ENCODE assay signal across 16 mouse cellular contexts in the genomic region with DNA sequence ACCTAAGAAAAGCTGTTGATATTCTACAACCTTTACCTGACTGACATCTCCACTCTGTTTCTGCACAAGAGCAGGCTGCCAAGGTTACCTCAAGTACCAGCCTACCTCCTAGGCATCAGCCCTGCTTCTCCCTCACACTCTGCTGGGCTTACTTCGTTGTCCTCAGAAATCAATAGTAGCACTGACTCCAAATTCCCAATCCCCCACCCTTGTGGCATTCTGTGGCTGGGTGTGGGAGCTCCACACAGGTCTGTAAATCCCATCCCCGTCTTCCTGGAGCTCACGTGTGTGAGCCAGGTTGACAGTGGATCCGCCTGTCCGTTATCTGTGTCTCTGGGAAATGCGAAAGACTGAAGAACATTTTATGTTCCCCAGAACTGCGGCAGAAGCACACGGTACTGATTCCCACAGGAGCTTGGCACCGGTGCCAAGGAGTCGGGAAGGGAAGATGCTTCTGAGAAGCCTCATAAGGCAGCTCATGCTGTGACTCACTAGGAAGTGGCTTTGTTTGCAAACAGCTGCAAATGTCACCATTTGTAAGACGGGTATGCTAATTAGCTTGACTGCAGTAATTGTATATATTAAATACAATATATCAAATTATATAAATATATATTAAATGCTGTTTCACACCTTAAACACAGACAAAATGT. TPM values are rescaled to one million over a fixed set of nuclear protein-coding genes. Genes with fewer than 3 reads are reported as not detected.
DNase-seq lines count a peak whose midpoint lies in the region; ATAC-seq lines count a peak whose summit lies in the region.
"Had no signal": no experiment of that assay in that cellular context is flagged by ENCODE, and none has a peak within 500 bp of the region (broad histone marks: within the 10 kb centered on the region; RNA-seq: fewer than 3 reads in every experiment).

No protein-coding gene starts in this region.

- no peak overlapping the region for H3K4me2 ChIP-seq in forebrain, embryonic 15.5 days (replicated peaks)
- H3K4me2 ChIP-seq in midbrain, embryonic 13.5 days (replicated peaks), result no peak overlapping the region
- no peak overlapping the region for H3K4me2 ChIP-seq in midbrain, embryonic 11.5 days
- no peak overlapping the region for H3K4me2 ChIP-seq in heart, embryonic 12.5 days
- H3K4me2 ChIP-seq: heart, embryonic 15.5 days; liver, embryonic 15.5 days had no signal

- 31% methylated on average over 11 of the region's 11 CpGs for WGBS in forebrain, embryonic 15.5 days
- 56% methylated on average over 11 of the region's 11 CpGs for WGBS in forebrain, embryonic 10.5 days
- WGBS in midbrain, embryonic 13.5 days, result 49% methylated on average over 11 of the region's 11 CpGs
- WGBS in midbrain, embryonic 11.5 days, result 59% methylated on average over 11 of the region's 11 CpGs
- 55% methylated on average over 11 of the region's 11 CpGs for WGBS in heart, embryonic 12.5 days

- no peak for DNase-seq in forebrain, embryonic 10.5 days (ENCODE audit: extremely low spot score, low spot score)
- no peak for DNase-seq in midbrain, embryonic 11.5 days (ENCODE audit: low spot score, missing footprints)
- peak; percentile 62 for DNase-seq in layer of hippocampus, adult 9-11 months
- peak; percentile 45 to 65 for DNase-seq in right cerebral cortex, postnatal 36 days (ENCODE audit: low spot score in 2 of 2)
- DNase-seq in ovary, postnatal 36 days (ENCODE audit: low spot score), result no peak
- DNase-seq: adrenal gland, postnatal 25 days; cerebellum, adult 18-20 months; kidney, postnatal 10 days had no signal

- H3K9me3 ChIP-seq in forebrain, embryonic 15.5 days, result no peaks in the 10 kb centered on the region
- no peaks in the 10 kb centered on the region for H3K9me3 ChIP-seq in forebrain, embryonic 10.5 days
- H3K9me3 ChIP-seq in midbrain, embryonic 13.5 days, result no peaks in the 10 kb centered on the region
- H3K9me3 ChIP-seq in midbrain, embryonic 11.5 days (ENCODE audit: control insufficient read depth, low read length), result no peaks in the 10 kb centered on the region
- no peaks in the 10 kb centered on the region for H3K9me3 ChIP-seq in heart, embryonic 12.5 days (replicated peaks)
- H3K9me3 ChIP-seq: heart, embryonic 15.5 days; liver, embryonic 15.5 days had no signal

- no peaks in the 10 kb centered on the region for H3K36me3 ChIP-seq in forebrain, embryonic 15.5 days
- H3K36me3 ChIP-seq in forebrain, embryonic 10.5 days (replicated peaks), result no peaks in the 10 kb centered on the region
- H3K36me3 ChIP-seq in midbrain, embryonic 13.5 days, result no peaks in the 10 kb centered on the region
- no peaks in the 10 kb centered on the region for H3K36me3 ChIP-seq in midbrain, embryonic 11.5 days (ENCODE audit: control insufficient read depth, insufficient read depth, low read length)
- H3K36me3 ChIP-seq in heart, embryonic 12.5 days, result no peaks in the 10 kb centered on the region
- H3K36me3 ChIP-seq: heart, embryonic 15.5 days; liver, embryonic 15.5 days had no signal

- H3K27me3 ChIP-seq in forebrain, embryonic 15.5 days, result no peaks in the 10 kb centered on the region
- peaks cover 4% of the 10 kb centered on the region; the same call in 1 of the 2 replicates for H3K27me3 ChIP-seq in forebrain, embryonic 10.5 days (ENCODE audit: poor library complexity, severe bottlenecking)
- peaks cover 4% of the 10 kb centered on the region; the same call in 1 of the 2 replicates for H3K27me3 ChIP-seq in midbrain, embryonic 13.5 days
- H3K27me3 ChIP-seq in midbrain, embryonic 11.5 days (ENCODE audit: control insufficient read depth, insufficient read depth, low read length), result no peaks in the 10 kb centered on the region
- no peaks in the 10 kb centered on the region for H3K27me3 ChIP-seq in heart, embryonic 12.5 days (replicated peaks)
- H3K27me3 ChIP-seq: heart, embryonic 15.5 days; liver, embryonic 15.5 days had no signal

- H3K4me3 ChIP-seq in forebrain, embryonic 15.5 days, result no peak overlapping the region
- H3K4me3 ChIP-seq in forebrain, embryonic 10.5 days, result no peak overlapping the region
- no peak overlapping the region for H3K4me3 ChIP-seq in midbrain, embryonic 13.5 days (replicated peaks)
- no peak overlapping the region for H3K4me3 ChIP-seq in midbrain, embryonic 11.5 days (ENCODE audit: low read depth, low read length)
- no peak overlapping the region for H3K4me3 ChIP-seq in heart, embryonic 12.5 days
- H3K4me3 ChIP-seq: heart, embryonic 15.5 days; liver, embryonic 15.5 days had no signal

- no peak overlapping the region for H3K9ac ChIP-seq in forebrain, embryonic 15.5 days (replicated peaks)
- H3K9ac ChIP-seq in midbrain, embryonic 13.5 days (replicated peaks), result no peak overlapping the region
- H3K9ac ChIP-seq in midbrain, embryonic 11.5 days (ENCODE audit: low read length), result no peak overlapping the region
- no peak overlapping the region for H3K9ac ChIP-seq in heart, embryonic 12.5 days
- H3K9ac ChIP-seq: heart, embryonic 15.5 days; liver, embryonic 15.5 days had no signal

- H3K27ac ChIP-seq in forebrain, embryonic 15.5 days (replicated peaks), result no peak overlapping the region
- no peak overlapping the region for H3K27ac ChIP-seq in forebrain, embryonic 10.5 days
- no peak overlapping the region for H3K27ac ChIP-seq in midbrain, embryonic 13.5 days
- H3K27ac ChIP-seq in midbrain, embryonic 11.5 days (ENCODE audit: low read depth, low read length), result no peak overlapping the region
- no peak overlapping the region for H3K27ac ChIP-seq in heart, embryonic 12.5 days (ENCODE audit: poor library complexity, severe bottlenecking)
- H3K27ac ChIP-seq: heart, embryonic 15.5 days; liver, embryonic 15.5 days; macrophage had no signal

- peaks cover 13% of the 10 kb centered on the region for H3K4me1 ChIP-seq in forebrain, embryonic 15.5 days
- no peaks in the 10 kb centered on the region for H3K4me1 ChIP-seq in forebrain, embryonic 10.5 days
- H3K4me1 ChIP-seq in midbrain, embryonic 13.5 days (replicated peaks), result no peaks in the 10 kb centered on the region; the same call in 1 of the 2 replicates
- H3K4me1 ChIP-seq in midbrain, embryonic 11.5 days (ENCODE audit: control insufficient read depth, insufficient read depth, low read length), result no peaks in the 10 kb centered on the region
- H3K4me1 ChIP-seq in heart, embryonic 12.5 days (replicated peaks), result peaks cover 27% of the 10 kb centered on the region

- peak; percentile 44; the same call in 1 of the 2 replicates for ATAC-seq in forebrain, embryonic 15.5 days (replicated peaks)
- peak; percentile 14; the same call in 1 of the 2 replicates for ATAC-seq in midbrain, embryonic 13.5 days
- no peak for ATAC-seq in midbrain, embryonic 11.5 days (ENCODE audit: low FRiP score)
- no peak for ATAC-seq in heart, embryonic 12.5 days (ENCODE audit: insufficient number of reproducible peaks, low FRiP score)
- ATAC-seq: CD4-positive, CD25-positive, alpha-beta regulatory T cell, adult 4 months; inflammation-experienced regulatory T-cells, adult 6 months had no signal

RNA-seq across cellular contexts. Expression of gene Gipc2, which starts 10.6 kb away (rescaled TPM):
- polyA plus RNA-seq in forebrain, embryonic 15.5 days (2015; fragmentation: Nextera tagmentation; extraction: Ambion mirVana), result 1.9 and 2.7 TPM in 2 replicates
- polyA plus RNA-seq in forebrain, embryonic 10.5 days (2016; fragmentation: Nextera tagmentation; extraction: Ambion mirVana), result 1.9 and 3.5 TPM in 2 replicates
- polyA plus RNA-seq in midbrain, embryonic 13.5 days (2015; fragmentation: Nextera tagmentation; extraction: Ambion mirVana), result 3.4 and 5.3 TPM in 2 replicates
- 1.5 and 2.1 TPM in 2 replicates for polyA plus RNA-seq in midbrain, embryonic 11.5 days (2014; fragmentation: Nextera tagmentation; extraction: Ambion mirVana)
- polyA plus RNA-seq in heart, embryonic 12.5 days (2016; fragmentation: Nextera tagmentation; extraction: Ambion mirVana), result 1.3 and 4.5 TPM in 2 replicates
- polyA plus RNA-seq: CD4-positive, CD25-positive, alpha-beta regulatory T cell, adult 4 months; inflammation-experienced regulatory T-cells, adult 6 months; macrophage had no signal

RNA-seq across cellular contexts. Expression of gene Dnajb4, which starts 54.7 kb away (rescaled TPM):
- 29.8 and 35.4 TPM in 2 replicates for polyA plus RNA-seq in forebrain, embryonic 15.5 days (2015; fragmentation: Nextera tagmentation; extraction: Ambion mirVana)
- polyA plus RNA-seq in forebrain, embryonic 10.5 days (2016; fragmentation: Nextera tagmentation; extraction: Ambion mirVana), result 16.2 and 18.8 TPM in 2 replicates
- 33.9 and 37.8 TPM in 2 replicates for polyA plus RNA-seq in midbrain, embryonic 13.5 days (2015; fragmentation: Nextera tagmentation; extraction: Ambion mirVana)
- polyA plus RNA-seq in midbrain, embryonic 11.5 days (2014; fragmentation: Nextera tagmentation; extraction: Ambion mirVana), result 26.6 and 29.0 TPM in 2 replicates
- polyA plus RNA-seq in heart, embryonic 12.5 days (2016; fragmentation: Nextera tagmentation; extraction: Ambion mirVana), result 53.0 and 56.3 TPM in 2 replicates

RNA-seq across cellular contexts. Expression of gene Fubp1, which starts 54.8 kb away (rescaled TPM):
- polyA plus RNA-seq in forebrain, embryonic 15.5 days (2015; fragmentation: Nextera tagmentation; extraction: Ambion mirVana), result 302 and 309 TPM in 2 replicates
- polyA plus RNA-seq in forebrain, embryonic 10.5 days (2016; fragmentation: Nextera tagmentation; extraction: Ambion mirVana), result 444 and 478 TPM in 2 replicates
- 353 and 372 TPM in 2 replicates for polyA plus RNA-seq in midbrain, embryonic 13.5 days (2015; fragmentation: Nextera tagmentation; extraction: Ambion mirVana)
- 452 and 457 TPM in 2 replicates for polyA plus RNA-seq in midbrain, embryonic 11.5 days (2014; fragmentation: Nextera tagmentation; extraction: Ambion mirVana)
- polyA plus RNA-seq in heart, embryonic 12.5 days (2016; fragmentation: Nextera tagmentation; extraction: Ambion mirVana), result 142 and 146 TPM in 2 replicates

Comparison
In these comparisons a context has a peak if more than half of its experiments do, and no peak if none do; other contexts are left out.
1. ATAC-seq: peak in forebrain, embryonic 15.5 days (single experiment) and midbrain, embryonic 13.5 days (single experiment); none in midbrain, embryonic 11.5 days (single experiment) and heart, embryonic 12.5 days (single experiment).
2. DNase-seq: peak in layer of hippocampus, adult 9-11 months (single experiment) and right cerebral cortex, postnatal 36 days (2 of 2); none in forebrain, embryonic 10.5 days (single experiment), midbrain, embryonic 11.5 days (single experiment) and ovary, postnatal 36 days (single experiment).